Mouse (Mus musculus) lung, embryonic 15.5 days (tissue): Measurements from ENCODE around the gene Cep55. TPM values are rescaled to one million over a fixed set of nuclear protein-coding genes. Genes with fewer than 3 reads are reported as not detected.
A peak's percentile ranks its signal among the peaks of the same experiment; 100 is the strongest.

ENCODE experiments used
- ATAC-seq: fragments of 200-750 bp; cut with Nextera tagmentation; 2 replicates; pipeline ENCODE4 v1.8.0; 2017; ENCODE audit warnings: moderate number of reproducible peaks, borderline replicate concordance; ENCODE audit not compliant: low FRiP score, low TSS enrichment; ENCODE audit errors: extremely low read depth
- H3K27ac ChIP-seq: fragments of 300-500 bp; sonication (generic); 2 replicates; pipeline ENCODE4 v1.5.1; 2015; ENCODE audit warnings: moderate library complexity, mild to moderate bottlenecking, inconsistent platforms
- H3K27me3 ChIP-seq: fragments of 300-500 bp; sonication (generic); 2 replicates; pipeline ENCODE4 v1.6.1; 2015; ENCODE audit warnings: inconsistent platforms
- H3K36me3 ChIP-seq: fragments of 300-500 bp; sonication (generic); 2 replicates; pipeline ENCODE4 v1.6.1; 2015; ENCODE audit warnings: inconsistent platforms
- H3K4me1 ChIP-seq: fragments of 300-500 bp; sonication (generic); 2 replicates; pipeline ENCODE4 v1.6.1; 2015; ENCODE audit warnings: inconsistent platforms
- H3K4me2 ChIP-seq: fragments of 300-500 bp; sonication (generic); 2 replicates; pipeline ENCODE4 v1.6.1; 2015; ENCODE audit warnings: inconsistent platforms, mild to moderate bottlenecking, moderate library complexity
- H3K4me3 ChIP-seq: fragments of 300-500 bp; sonication (generic); 2 replicates; pipeline ENCODE4 v1.5.1; 2015; ENCODE audit warnings: mild to moderate bottlenecking, inconsistent platforms
- H3K9ac ChIP-seq: fragments of 300-500 bp; sonication (generic); 2 replicates; pipeline ENCODE4 v1.6.1; 2015; ENCODE audit warnings: inconsistent platforms
- H3K9me3 ChIP-seq: fragments of 300-500 bp; sonication (generic); 2 replicates; pipeline ENCODE4 v1.6.1; 2016; ENCODE audit warnings: inconsistent platforms
- WGBS: fragments of 180-500 bp; shearing (Covaris S2); methylation state at CpG from one replicate; pipeline ENCODE4 v1.1.7; 2015; 5-methylcytosine and 5-hydroxymethylcytosine counted together
- polyA plus RNA-seq: library from polyadenylated mRNA; unstranded; fragments of >200 nt; fragmentation: Nextera tagmentation; extraction: Ambion mirVana; gene quantifications from 2 replicates; pipeline ENCODE4 v1.2.1, GENCODE M21; 2015

Cep55 gene
- polyA plus RNA-seq, 1 experiment from 2014 or later: 43.7 TPM

- no peak for ATAC-seq
- H3K4me3 ChIP-seq: no peak overlapping the region
- H3K27ac ChIP-seq: no peak overlapping the region
- no peaks in the 10 kb centered on the region for H3K4me1 ChIP-seq
- no peaks in the 10 kb centered on the region for H3K36me3 ChIP-seq
- no peak overlapping the region for H3K4me2 ChIP-seq
- H3K27me3 ChIP-seq: no peaks in the 10 kb centered on the region
- H3K9ac ChIP-seq: no peak overlapping the region
- WGBS: 42% methylated on average over 4 of the region's 4 CpGs
- no peaks in the 10 kb centered on the region for H3K9me3 ChIP-seq
Measured at GRCm38 (mm10) chr19:38112575-38112974, 57.8 kb downstream of the Cep55 start.

- Histone ChIP-seq H3K9me3 (no peaks in the 10 kb centered on the region), H3K4me3 (no peak overlapping the region), H3K4me2 (no peak overlapping the region), H3K4me1 (no peaks in the 10 kb centered on the region), H3K9ac (no peak overlapping the region), H3K27ac (no peak overlapping the region), H3K36me3 (no peaks in the 10 kb centered on the region), H3K27me3 (no peaks in the 10 kb centered on the region)
- no peak for ATAC-seq
- WGBS: 82% methylated on average over 7 of the region's 7 CpGs
Measured at GRCm38 (mm10) chr19:38114834-38115491, 60.2 kb downstream of the Cep55 start.

- Histone ChIP-seq H3K27ac (no peak overlapping the region), H3K9me3 (no peaks in the 10 kb centered on the region), H3K27me3 (peaks cover 24% of the 10 kb centered on the region), H3K9ac (no peak overlapping the region), H3K36me3 (no peaks in the 10 kb centered on the region), H3K4me1 (peaks cover 4% of the 10 kb centered on the region; the same call in 1 of the 2 replicates), H3K4me3 (no peak overlapping the region), H3K4me2 (no peak overlapping the region)
- WGBS: 83% methylated on average over 5 of the region's 5 CpGs
- no peak for ATAC-seq
Measured at GRCm38 (mm10) chr19:38120123-38120760, 65.4 kb downstream of the Cep55 start.

- peak overlapping the region; percentile 92 for H3K4me2 ChIP-seq
- no peak for ATAC-seq
- H3K4me1 ChIP-seq: peaks cover 6% of the 10 kb centered on the region; the same call in 1 of the 2 replicates
- no peak overlapping the region for H3K27ac ChIP-seq
- H3K4me3 ChIP-seq: peak overlapping the region; percentile 51
- H3K9ac ChIP-seq: peak overlapping the region; percentile 38; the same call in 1 of the 2 replicates
- no peaks in the 10 kb centered on the region for H3K9me3 ChIP-seq
- no peaks in the 10 kb centered on the region for H3K36me3 ChIP-seq
- peaks cover 24% of the 10 kb centered on the region for H3K27me3 ChIP-seq
- 21% methylated on average over 9 of the region's 9 CpGs for WGBS
Measured at GRCm38 (mm10) chr19:38123921-38124320, 69.1 kb downstream of the Cep55 start.

Other genes starting within 250 kb of the Cep55 start
- 26.5 and 29.4 TPM in 2 replicates for gene Myof, start 11.4 kb upstream of the Cep55 start, polyA plus RNA-seq
- 3.6 and 3.8 TPM in 2 replicates for gene Ffar4, start 42.1 kb downstream of the Cep55 start, polyA plus RNA-seq
- 16.5 and 28.7 TPM in 2 replicates for gene Rbp4, start 70.3 kb downstream of the Cep55 start, polyA plus RNA-seq
- 0.05 TPM in 1 of 2 replicates, not detected in the other for gene Pde6c, start 77.8 kb downstream of the Cep55 start, polyA plus RNA-seq
- 33.2 and 36.4 TPM in 2 replicates for gene Fra10ac1, start 169.1 kb downstream of the Cep55 start, polyA plus RNA-seq
- 0.15 and 0.39 TPM in 2 replicates for gene Lgi1, start 209.5 kb downstream of the Cep55 start, polyA plus RNA-seq